Mouse (Mus musculus): Measurements from ENCODE around the gene Mindy4. TPM values are rescaled to one million over a fixed set of nuclear protein-coding genes. Genes with fewer than 3 reads are reported as not detected.

Mindy4 gene
- total and polyA plus RNA-seq, 3 experiments: not detected

GRCm38 (mm10) chr6:55318597-55318996, 115.4 kb downstream of the Mindy4 start:
- in situ Hi-C loops (cut with MboI; ENCODE audit: low pct_ligation_motif_present, low pct_unique_long_range_greater_than_20kb, low sequenced_read_pairs) (no loop called here), dilution Hi-C loops (cut with MboI; ENCODE audit: extremely low pct_ligation_motif_present, extremely low pct_unique_long_range_greater_than_20kb, low sequenced_read_pairs) (no loop called here)
- no peak for TF ChIP-seq JUN (IDR thresholded peaks at IDR 0.05; ENCODE audit: insufficient read depth, low read depth, low read length)
- TF ChIP-seq BHLHE40 (IDR thresholded peaks at IDR 0.05; ENCODE audit: low read depth, low read length): no peak
- TF ChIP-seq PAX5 (IDR thresholded peaks at IDR 0.05; ENCODE audit: low read length): no peak
- TF ChIP-seq MEF2A (IDR thresholded peaks at IDR 0.05; ENCODE audit: borderline replicate concordance, low read depth, low read length): no peak
- no peak for TF ChIP-seq EP300 (IDR thresholded peaks at IDR 0.05; ENCODE audit: low read length)
- TF ChIP-seq CTCF (conservative IDR thresholded peaks at IDR 0.05 in 1 of 2, IDR thresholded peaks at IDR 0.05 in 1 of 2; ENCODE audit: low read depth in 2 of 2, low read length in 2 of 2): no peak
- no peak for TF ChIP-seq USF2 (conservative IDR thresholded peaks at IDR 0.05; ENCODE audit: low read depth, low read length)
- Histone ChIP-seq H3K9me3 (replicated peaks; ENCODE audit: low read length) (no peaks in the 10 kb centered on the region), H3K36me3 (replicated peaks in 1 of 2; ENCODE audit: control insufficient read depth in 1 of 2, insufficient read depth in 1 of 2, low read length in 1 of 2) (no peaks in the 10 kb centered on the region), H3K27me3 (replicated peaks) (peaks cover 89% of the 10 kb centered on the region), H3K27ac (ENCODE audit: insufficient read depth, low read depth) (no peak overlapping the region), H3K4me2 (ENCODE audit: insufficient read depth, low read depth, poor library complexity, severe bottlenecking) (no peak overlapping the region), H3K4me3 (replicated peaks in 1 of 3; ENCODE audit: low read depth in 2 of 3, low read length in 2 of 3, poor library complexity in 1 of 3) (no peak overlapping the region), H3K79me2 (replicated peaks; ENCODE audit: control insufficient read depth, extremely low read depth, insufficient read depth, poor library complexity, severe bottlenecking) (no peaks in the 10 kb centered on the region), H3K4me1 (ENCODE audit: control insufficient read depth in 1 of 2, insufficient read depth in 2 of 2) (no peaks in the 10 kb centered on the region), H3K9ac (ENCODE audit: insufficient read depth, low read depth) (no peak overlapping the region)
- no peak for DNase-seq (ENCODE audit: extremely low read depth)

- TF ChIP-seq HCFC1 (IDR thresholded peaks at IDR 0.05; ENCODE audit: low read depth, low read length) (no peak), ZC3H11A (IDR thresholded peaks at IDR 0.05; ENCODE audit: low read depth, low read length) (no peak), SIN3A (IDR thresholded peaks at IDR 0.05; ENCODE audit: low read length) (no peak), E2F4 (IDR thresholded peaks at IDR 0.05; ENCODE audit: insufficient replicate concordance, low read depth, low read length) (no peak), CHD1 (IDR thresholded peaks at IDR 0.05; ENCODE audit: low read depth, low read length) (no peak), CHD2 (IDR thresholded peaks at IDR 0.05; ENCODE audit: low read length) (no peak), POLR2A (IDR thresholded peaks at IDR 0.05; ENCODE audit: low read depth, low read length) (no peak), USF2 (conservative IDR thresholded peaks at IDR 0.05; ENCODE audit: low read depth, low read length) (no peak), IRF4 (IDR thresholded peaks at IDR 0.05; ENCODE audit: low read depth, low read length) (no peak), ETS1 (conservative IDR thresholded peaks at IDR 0.05; ENCODE audit: low read depth, low read length) (no peak), MXI1 (IDR thresholded peaks at IDR 0.05; ENCODE audit: low read depth, low read length) (no peak), MAFK (IDR thresholded peaks at IDR 0.05; ENCODE audit: insufficient replicate concordance, low read length) (no peak), GABPA (IDR thresholded peaks at IDR 0.05; ENCODE audit: insufficient replicate concordance, low read depth, low read length) (no peak), MAZ (IDR thresholded peaks at IDR 0.05; ENCODE audit: low read depth, low read length) (no peak), TBP (conservative IDR thresholded peaks at IDR 0.05; ENCODE audit: low read depth, low read length) (no peak), RAD21 (IDR thresholded peaks at IDR 0.05; ENCODE audit: low read depth, low read length) (no peak), JUND (conservative IDR thresholded peaks at IDR 0.05; ENCODE audit: low read depth, low read length) (no peak), TCF12 (IDR thresholded peaks at IDR 0.05; ENCODE audit: low read depth, low read length) (no peak)
- DNase-seq (ENCODE audit: extremely low read depth): no peak
- Histone ChIP-seq H3K27ac (ENCODE audit: insufficient read depth, low read depth) (no peak overlapping the region), H3K79me2 (replicated peaks; ENCODE audit: control insufficient read depth, extremely low read depth, insufficient read depth, poor library complexity, severe bottlenecking) (no peaks in the 10 kb centered on the region), H3K4me2 (ENCODE audit: insufficient read depth, low read depth, poor library complexity, severe bottlenecking) (no peak overlapping the region), H3K27me3 (replicated peaks) (peaks cover 89% of the 10 kb centered on the region), H3K4me1 (ENCODE audit: control insufficient read depth in 1 of 2, insufficient read depth in 2 of 2) (no peaks in the 10 kb centered on the region), H3K36me3 (replicated peaks in 1 of 2; ENCODE audit: control insufficient read depth in 1 of 2, insufficient read depth in 1 of 2, low read length in 1 of 2) (no peaks in the 10 kb centered on the region), H3K9ac (ENCODE audit: insufficient read depth, low read depth) (no peak overlapping the region), H3K4me3 (replicated peaks in 1 of 3; ENCODE audit: low read depth in 2 of 3, low read length in 2 of 3, poor library complexity in 1 of 3) (no peak overlapping the region), H3K9me3 (replicated peaks; ENCODE audit: low read length) (no peaks in the 10 kb centered on the region)
- in situ Hi-C loops (cut with MboI; ENCODE audit: low pct_ligation_motif_present, low pct_unique_long_range_greater_than_20kb, low sequenced_read_pairs): no loop called here
- dilution Hi-C loops (cut with MboI; ENCODE audit: extremely low pct_ligation_motif_present, extremely low pct_unique_long_range_greater_than_20kb, low sequenced_read_pairs): no loop called here
Observed at GRCm38 (mm10) chr6:55319585-55320551, 116.7 kb downstream of the Mindy4 start.
